ENCODE assay signal across 17 mouse cellular contexts in genomic region chr12:82350891-82351290, GRCm38 (mm10).
DNase-seq lines count a peak whose midpoint lies in the region; ATAC-seq and TF ChIP-seq lines count a peak whose summit lies in the region.
"Had no signal": no experiment of that assay in that cellular context is flagged by ENCODE, and none has a peak within 500 bp of the region (broad histone marks: within the 10 kb centered on the region; RNA-seq: fewer than 3 reads in every experiment).

No protein-coding gene starts in this region.

- no peak for TF ChIP-seq CTCF in lung, postnatal 0 days (IDR thresholded peaks at IDR 0.05)

- H3K4me1 ChIP-seq in heart, embryonic 13.5 days: peaks cover 54% of the 10 kb centered on the region
- H3K4me1 ChIP-seq in heart, embryonic 11.5 days (ENCODE audit: control insufficient read depth, insufficient read depth, low read length): peaks cover 44% of the 10 kb centered on the region
- no peaks in the 10 kb centered on the region; the same call in 1 of the 2 replicates for H3K4me1 ChIP-seq in lung, postnatal 0 days (ENCODE audit: insufficient read depth, low read depth, low read length)

- H3K27ac ChIP-seq in heart, embryonic 13.5 days (replicated peaks): 0 out of 2 replicates have a peak overlapping the region, but pooled peaks have one; percentile 17
- H3K27ac ChIP-seq in heart, embryonic 11.5 days (ENCODE audit: low read depth, low read length): no peak overlapping the region
- H3K27ac ChIP-seq in lung, postnatal 0 days (ENCODE audit: low read length): peak overlapping the region; percentile 20; the same call in 1 of the 2 replicates
- H3K27ac ChIP-seq: heart, adult 2 months; hindbrain, embryonic 14.5 days; kidney, postnatal 0 days; liver, embryonic 13.5 days; neural tube, embryonic 15.5 days had no signal

- H3K9me3 ChIP-seq in heart, embryonic 13.5 days: no peaks in the 10 kb centered on the region
- no peaks in the 10 kb centered on the region for H3K9me3 ChIP-seq in heart, embryonic 11.5 days (replicated peaks; ENCODE audit: control insufficient read depth, low read length)
- H3K9me3 ChIP-seq in lung, postnatal 0 days (ENCODE audit: low read length): no peaks in the 10 kb centered on the region
- H3K9me3 ChIP-seq: liver, embryonic 13.5 days; neural tube, embryonic 15.5 days had no signal

- H3K36me3 ChIP-seq in heart, embryonic 13.5 days: no peaks in the 10 kb centered on the region
- no peaks in the 10 kb centered on the region for H3K36me3 ChIP-seq in heart, embryonic 11.5 days (ENCODE audit: control insufficient read depth, insufficient read depth, low read length)
- H3K36me3 ChIP-seq in lung, postnatal 0 days (ENCODE audit: insufficient read depth, low read length): no peaks in the 10 kb centered on the region
- H3K36me3 ChIP-seq: liver, embryonic 13.5 days; neural tube, embryonic 15.5 days had no signal

- no peak overlapping the region for H3K4me3 ChIP-seq in heart, embryonic 13.5 days
- no peak overlapping the region for H3K4me3 ChIP-seq in heart, embryonic 11.5 days (ENCODE audit: low read depth, low read length)
- no peak overlapping the region for H3K4me3 ChIP-seq in lung, postnatal 0 days (ENCODE audit: low read depth, low read length)
- H3K4me3 ChIP-seq: heart, adult 2 months; liver, embryonic 13.5 days; neural tube, embryonic 15.5 days had no signal

- ATAC-seq in heart, embryonic 13.5 days (ENCODE audit: extremely low read depth, insufficient number of reproducible peaks, low FRiP score, low TSS enrichment): no peak
- no peak for ATAC-seq in heart, embryonic 11.5 days (replicated peaks; ENCODE audit: insufficient number of reproducible peaks, low FRiP score, low TSS enrichment)
- ATAC-seq in lung, postnatal 0 days: peak; percentile 53
- ATAC-seq: forebrain, embryonic 14.5 days had no signal

- no peak overlapping the region for H3K9ac ChIP-seq in heart, embryonic 13.5 days
- H3K9ac ChIP-seq in heart, embryonic 11.5 days (ENCODE audit: low read depth, low read length): no peak overlapping the region
- H3K9ac ChIP-seq in lung, postnatal 0 days (replicated peaks; ENCODE audit: low read depth): no peak overlapping the region
- H3K9ac ChIP-seq: hindbrain, embryonic 14.5 days; liver, embryonic 13.5 days; neural tube, embryonic 15.5 days had no signal

- H3K4me2 ChIP-seq in heart, embryonic 13.5 days: no peak overlapping the region
- no peak overlapping the region for H3K4me2 ChIP-seq in heart, embryonic 11.5 days
- H3K4me2 ChIP-seq in lung, postnatal 0 days (replicated peaks; ENCODE audit: low read depth, low read length): no peak overlapping the region
- H3K4me2 ChIP-seq: hindbrain, embryonic 14.5 days; liver, embryonic 13.5 days; neural tube, embryonic 15.5 days had no signal

- 63% methylated on average over 6 of the region's 6 CpGs for WGBS in heart, embryonic 13.5 days
- 77% methylated on average over 6 of the region's 6 CpGs for WGBS in heart, embryonic 11.5 days (ENCODE audit: insufficient replicate concordance)
- 48% methylated on average over 6 of the region's 6 CpGs for WGBS in lung, postnatal 0 days

- DNase-seq in kidney, postnatal 25 days: peak; percentile 50 to 63
- DNase-seq in kidney, adult 9 months: no peak
- DNase-seq in kidney, postnatal 4 days: peak; percentile 45 to 55
- peak; percentile 58 for DNase-seq in lung, postnatal 0 days (ENCODE audit: low spot score)
- DNase-seq in T-cell, adult 2 months (ENCODE audit: low spot score): no peak
- DNase-seq: adrenal gland, adult 8-10 months; cerebellum, adult 9-10 months; liver, embryonic 13.5 days; retina, postnatal 1 day; thymus, adult 18-20 months had no signal

- no peak for TF ChIP-seq EP300 in lung, postnatal 0 days (IDR thresholded peaks at IDR 0.05)

- H3K27me3 ChIP-seq in heart, embryonic 13.5 days (replicated peaks): no peaks in the 10 kb centered on the region
- no peaks in the 10 kb centered on the region for H3K27me3 ChIP-seq in heart, embryonic 11.5 days (ENCODE audit: control insufficient read depth, insufficient read depth, low read length)
- H3K27me3 ChIP-seq in lung, postnatal 0 days (replicated peaks; ENCODE audit: insufficient read depth, low read length): no peaks in the 10 kb centered on the region
- H3K27me3 ChIP-seq: liver, embryonic 13.5 days; neural tube, embryonic 15.5 days had no signal

Comparison
In these comparisons a context has a peak if more than half of its experiments do, and no peak if none do; other contexts are left out.
1. DNase-seq: peak in kidney, postnatal 25 days (2 of 2), kidney, postnatal 4 days (2 of 2) and lung, postnatal 0 days (single experiment); none in kidney, adult 9 months (single experiment) and T-cell, adult 2 months (single experiment).